In the genomic region with DNA sequence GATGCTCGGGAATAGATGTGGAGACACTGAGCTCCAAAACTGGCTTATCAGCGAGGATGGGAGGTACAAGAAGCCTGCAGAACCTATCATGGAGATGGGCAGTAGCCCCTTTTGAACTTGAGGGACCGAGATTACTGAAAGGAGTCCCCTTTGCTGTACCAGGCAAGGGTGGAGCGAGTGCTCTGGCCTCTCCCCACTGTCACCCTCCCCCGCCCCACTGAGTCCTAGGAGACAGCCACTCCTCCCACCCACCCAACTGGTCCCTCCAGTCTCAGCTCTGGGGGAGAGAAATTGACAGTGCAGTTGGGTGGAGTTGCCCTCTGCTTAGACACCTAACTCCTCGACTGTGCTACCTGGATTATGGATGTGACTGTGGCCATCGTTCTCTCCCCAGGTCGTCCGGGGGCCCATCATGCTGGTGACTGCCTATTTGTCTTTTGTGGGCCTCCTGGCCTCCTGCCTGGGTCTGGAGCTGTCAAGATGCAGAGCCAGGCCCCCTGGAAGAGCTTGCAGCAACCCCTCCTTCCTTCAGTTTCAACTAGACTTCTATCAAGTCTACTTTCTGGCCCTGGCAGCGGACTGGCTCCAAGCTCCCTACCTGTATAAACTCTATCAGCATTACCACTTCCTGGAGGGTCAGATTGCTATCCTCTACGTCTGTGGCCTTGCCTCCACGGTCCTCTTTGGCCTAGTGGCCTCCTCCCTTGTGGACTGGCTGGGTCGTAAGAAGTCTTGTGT, we compare ENCODE assay signal across 1 mouse cellular context.
TF ChIP-seq lines count a peak whose summit lies in the region.

No protein-coding gene starts in this region.

TF ChIP-seq in CH12.LX, 34 proteins besides CTCF, POLR2A, EP300 and RAD21:
- TF ChIP-seq POLR2AphosphoS2 (IDR thresholded peaks at IDR 0.05; ENCODE audit: low read depth, low read length) = no peak
- no peak for TF ChIP-seq KAT2A (IDR thresholded peaks at IDR 0.05; ENCODE audit: insufficient replicate concordance, low read length)
- no peak for TF ChIP-seq ELF1 (IDR thresholded peaks at IDR 0.05; ENCODE audit: low read depth, low read length)
- no peak for TF ChIP-seq MAZ (IDR thresholded peaks at IDR 0.05; ENCODE audit: low read depth, low read length)
- no peak for TF ChIP-seq ZNF384 (IDR thresholded peaks at IDR 0.05; ENCODE audit: low read depth, low read length)
- TF ChIP-seq PAX5 (IDR thresholded peaks at IDR 0.05; ENCODE audit: low read length) = no peak
- TF ChIP-seq MYC (IDR thresholded peaks at IDR 0.05; ENCODE audit: low read depth, low read length) = no peak
- no peak for TF ChIP-seq IRF4 (IDR thresholded peaks at IDR 0.05; ENCODE audit: low read depth, low read length)
- no peak for TF ChIP-seq JUND (conservative IDR thresholded peaks at IDR 0.05; ENCODE audit: low read depth, low read length)
- TF ChIP-seq USF2 (conservative IDR thresholded peaks at IDR 0.05; ENCODE audit: low read depth, low read length) = no peak
- no peak for TF ChIP-seq CHD2 (IDR thresholded peaks at IDR 0.05; ENCODE audit: low read length)
- TF ChIP-seq ZC3H11A (IDR thresholded peaks at IDR 0.05; ENCODE audit: low read depth, low read length) = no peak
- no peak for TF ChIP-seq E2F4 (IDR thresholded peaks at IDR 0.05; ENCODE audit: insufficient replicate concordance, low read depth, low read length)
- TF ChIP-seq GABPA (IDR thresholded peaks at IDR 0.05; ENCODE audit: insufficient replicate concordance, low read depth, low read length) = no peak
- TF ChIP-seq CHD1 (IDR thresholded peaks at IDR 0.05; ENCODE audit: low read depth, low read length) = no peak; the same call in 1 of the 2 replicates
- TF ChIP-seq JUN (IDR thresholded peaks at IDR 0.05; ENCODE audit: insufficient read depth, low read depth, low read length) = no peak
- TF ChIP-seq SMC3 (IDR thresholded peaks at IDR 0.05; ENCODE audit: low read depth, low read length) = no peak
- no peak for TF ChIP-seq MAFK (IDR thresholded peaks at IDR 0.05; ENCODE audit: insufficient replicate concordance, low read length)
TF ChIP-seq in CH12.LX: peak in this region for 0.
